Mouse (Mus musculus) stomach, postnatal 0 days (tissue): ENCODE results near the gene Dnm3.

Source experiments
- CTCF ChIP-seq: IDR thresholded peaks from 2 replicates; pipeline ENCODE4 v1.5.1; 2016; ENCODE audit warnings: antibody characterized with exemption, low read depth, mild to moderate bottlenecking, moderate library complexity
- EP300 ChIP-seq: optimal IDR thresholded peaks from 2 replicates; pipeline ENCODE3; 2016; ENCODE audit warnings: antibody characterized with exemption

DNA sequence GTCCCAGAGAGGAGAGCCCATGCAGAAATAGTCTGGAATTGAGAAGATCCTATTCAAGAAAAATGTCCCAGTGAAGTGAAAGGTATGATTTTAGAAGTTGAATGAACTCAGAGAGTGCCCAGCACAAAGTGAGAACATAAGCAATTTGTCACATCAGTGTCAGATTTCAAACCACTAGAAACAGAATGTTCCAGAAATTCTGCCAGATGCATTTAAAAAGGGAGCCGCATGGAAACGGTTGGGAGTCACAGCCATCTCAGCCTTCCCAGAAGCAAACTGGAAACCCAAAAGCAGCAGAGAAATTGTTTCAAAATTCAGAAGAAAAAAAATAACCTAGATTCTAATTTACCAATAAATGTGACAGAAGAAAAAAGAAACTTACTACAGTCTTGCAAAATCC, 154.7 kb downstream of the Dnm3 start:
- TF ChIP-seq CTCF: no peak
- no peak for TF ChIP-seq EP300
